Mouse (Mus musculus) kidney, adult 2 months (tissue): ENCODE data around the gene Smarce1.

Experiments used
- CTCF ChIP-seq: fragments of 200-500 bp; conservative IDR thresholded peaks from 2 replicates; pipeline ENCODE4 v1.5.1; 2011; ENCODE audit warnings: low read depth, mild to moderate bottlenecking, control low read depth, low read length, moderate library complexity, mixed read lengths; ENCODE audit not compliant: insufficient read depth, insufficient read length
- POLR2A ChIP-seq: fragments of 200-500 bp; IDR thresholded peaks from one replicate; pipeline ENCODE4 v1.6.1; 2011; ENCODE audit warnings: low read depth, low read length, control low read depth

- TF ChIP-seq POLR2A (no peak), CTCF (no peak)
Observed at GRCm38 (mm10) chr11:99165031-99165752, 65.6 kb downstream of the Smarce1 start.
